Mouse (Mus musculus): ENCODE data around the gene Nelfcd. TPM values are rescaled to one million over a fixed set of nuclear protein-coding genes. Genes with fewer than 3 reads are reported as not detected.

Gene Nelfcd
- polyA plus RNA-seq, 1 experiment from 2014 or later, result 144 TPM

- ATAC-seq (ENCODE audit: insufficient read depth) (no peak), DNase-seq (no peak)
- WGBS, result 66% methylated on average over 7 of the region's 7 CpGs
- Histone ChIP-seq H3K4me1 (ENCODE audit: insufficient read depth) (no peaks in the 10 kb centered on the region), H3K27ac (ENCODE audit: low read depth) (no peak overlapping the region), H3K27me3 (ENCODE audit: insufficient read depth, low read length) (no peaks in the 10 kb centered on the region), H3K4me3 (ENCODE audit: low read depth, low read length) (no peak overlapping the region), H3K36me3 (ENCODE audit: insufficient read depth) (no peaks in the 10 kb centered on the region), H3K4me2 (no peak overlapping the region), H3K9ac (no peak overlapping the region), H3K9me3 (ENCODE audit: low read depth, low read length) (no peaks in the 10 kb centered on the region)
- TF ChIP-seq CTCF (IDR thresholded peaks at IDR 0.05; ENCODE audit: low read depth), result peak; percentile 19; the same call in 1 of the 2 replicates
These were observed 38.1 kb downstream of the Nelfcd start for GRCm38 (mm10) chr2:174453681-174454080.

GRCm38 (mm10) chr2:174459365-174459764, 43.8 kb downstream of the Nelfcd start:
- H3K4me1 ChIP-seq (ENCODE audit: insufficient read depth), result peaks cover 3% of the 10 kb centered on the region; the same call in 1 of the 2 replicates
- TF ChIP-seq CTCF (IDR thresholded peaks at IDR 0.05; ENCODE audit: low read depth), result no peak

GRCm38 (mm10) chr2:174463370-174463769, 47.8 kb downstream of the Nelfcd start:
- Histone ChIP-seq H3K9me3 (ENCODE audit: low read depth, low read length) (no peaks in the 10 kb centered on the region), H3K27me3 (ENCODE audit: insufficient read depth, low read length) (no peaks in the 10 kb centered on the region), H3K4me2 (peak overlapping the region; percentile 65), H3K4me1 (ENCODE audit: insufficient read depth) (peaks cover 3% of the 10 kb centered on the region; the same call in 1 of the 2 replicates), H3K9ac (peak overlapping the region; percentile 74), H3K36me3 (ENCODE audit: insufficient read depth) (peaks cover 64% of the 10 kb centered on the region), H3K27ac (ENCODE audit: low read depth) (peak overlapping the region; percentile 66; the same call in 1 of the 2 replicates), H3K4me3 (ENCODE audit: low read depth, low read length) (peak overlapping the region; percentile 70)
- no peak for DNase-seq
- TF ChIP-seq CTCF (IDR thresholded peaks at IDR 0.05; ENCODE audit: low read depth), result no peak
- peak; percentile 50 for ATAC-seq (ENCODE audit: insufficient read depth)
- WGBS, result 31% methylated on average over 10 of the region's 10 CpGs

More at GRCm38 (mm10) chr2:174459365-174459764, 43.8 kb downstream of the Nelfcd start:
- ATAC-seq (ENCODE audit: insufficient read depth), result no peak
- H3K4me2 ChIP-seq, result no peak overlapping the region
- peaks cover 33% of the 10 kb centered on the region for H3K36me3 ChIP-seq (ENCODE audit: insufficient read depth)
- DNase-seq, result no peak
- 49% methylated on average over 2 of the region's 2 CpGs for WGBS
- no peaks in the 10 kb centered on the region for H3K27me3 ChIP-seq (ENCODE audit: insufficient read depth, low read length)
- no peak overlapping the region for H3K27ac ChIP-seq (ENCODE audit: low read depth)
- H3K9me3 ChIP-seq (ENCODE audit: low read depth, low read length), result no peaks in the 10 kb centered on the region
- H3K9ac ChIP-seq, result no peak overlapping the region
- H3K4me3 ChIP-seq (ENCODE audit: low read depth, low read length), result no peak overlapping the region

GRCm38 (mm10) chr2:174463789-174464523, 48.4 kb downstream of the Nelfcd start, which contains the start of gene Atp5e:
TSS of gene Atp5e (minus strand) at chr2:174464105.
- Histone ChIP-seq H3K27ac (ENCODE audit: low read depth) (peak within 1 kb of the TSS; percentile 66; the same call in 1 of the 2 replicates), H3K36me3 (ENCODE audit: insufficient read depth) (peaks cover 70% of the 10 kb centered on the region), H3K9ac (peak within 1 kb of the TSS; percentile 74), H3K4me3 (ENCODE audit: low read depth, low read length) (peak within 1 kb of the TSS; percentile 70), H3K4me1 (ENCODE audit: insufficient read depth) (peaks cover 3% of the 10 kb centered on the region; the same call in 1 of the 2 replicates), H3K9me3 (ENCODE audit: low read depth, low read length) (no peaks in the 10 kb centered on the region), H3K27me3 (ENCODE audit: insufficient read depth, low read length) (no peaks in the 10 kb centered on the region), H3K4me2 (peak within 1 kb of the TSS; percentile 65)
- ATAC-seq (ENCODE audit: insufficient read depth) (peak; percentile 100), DNase-seq (peak; percentile 94)
- no peak for TF ChIP-seq CTCF (IDR thresholded peaks at IDR 0.05; ENCODE audit: low read depth)
- WGBS, result 1% methylated on average over 48 of the region's 48 CpGs

GRCm38 (mm10) chr2:174470333-174470732, 54.7 kb downstream of the Nelfcd start:
- WGBS, result 49% methylated on average over 4 of the region's 4 CpGs
- no peak overlapping the region for H3K9ac ChIP-seq
- no peaks in the 10 kb centered on the region for H3K9me3 ChIP-seq (ENCODE audit: low read depth, low read length)
- no peaks in the 10 kb centered on the region for H3K27me3 ChIP-seq (ENCODE audit: insufficient read depth, low read length)
- no peak overlapping the region for H3K27ac ChIP-seq (ENCODE audit: low read depth)
- no peak overlapping the region for H3K4me2 ChIP-seq
- no peak overlapping the region for H3K4me3 ChIP-seq (ENCODE audit: low read depth, low read length)
- no peaks in the 10 kb centered on the region for H3K4me1 ChIP-seq (ENCODE audit: insufficient read depth)
- no peak for TF ChIP-seq CTCF (IDR thresholded peaks at IDR 0.05; ENCODE audit: low read depth)
- ATAC-seq (ENCODE audit: insufficient read depth) (no peak), DNase-seq (no peak)
- peaks cover 42% of the 10 kb centered on the region for H3K36me3 ChIP-seq (ENCODE audit: insufficient read depth)

- Histone ChIP-seq H3K27ac (ENCODE audit: low read depth) (no peak overlapping the region), H3K27me3 (ENCODE audit: insufficient read depth, low read length) (no peaks in the 10 kb centered on the region), H3K36me3 (ENCODE audit: insufficient read depth) (peaks cover 37% of the 10 kb centered on the region), H3K9me3 (ENCODE audit: low read depth, low read length) (no peaks in the 10 kb centered on the region), H3K9ac (no peak overlapping the region), H3K4me2 (no peak overlapping the region), H3K4me3 (ENCODE audit: low read depth, low read length) (no peak overlapping the region), H3K4me1 (ENCODE audit: insufficient read depth) (no peaks in the 10 kb centered on the region)
- WGBS, result 90% methylated on average over 7 of the region's 7 CpGs
- ATAC-seq (ENCODE audit: insufficient read depth) (no peak), DNase-seq (no peak)
- no peak for TF ChIP-seq CTCF (IDR thresholded peaks at IDR 0.05; ENCODE audit: low read depth)
These were observed 55.3 kb downstream of the Nelfcd start for GRCm38 (mm10) chr2:174470786-174471405.

GRCm38 (mm10) chr2:174472407-174472806, 56.8 kb downstream of the Nelfcd start:
- TF ChIP-seq CTCF (IDR thresholded peaks at IDR 0.05; ENCODE audit: low read depth), result no peak
- H3K4me1 ChIP-seq (ENCODE audit: insufficient read depth), result no peaks in the 10 kb centered on the region
- H3K27me3 ChIP-seq (ENCODE audit: insufficient read depth, low read length), result no peaks in the 10 kb centered on the region
- H3K9me3 ChIP-seq (ENCODE audit: low read depth, low read length), result no peaks in the 10 kb centered on the region
- peak; percentile 29; the same call in 1 of the 2 replicates for ATAC-seq (ENCODE audit: insufficient read depth)
- H3K4me3 ChIP-seq (ENCODE audit: low read depth, low read length), result peak overlapping the region; percentile 84
- DNase-seq, result no peak
- WGBS, result 7% methylated on average over 30 of the region's 30 CpGs
- peak overlapping the region; percentile 78 for H3K9ac ChIP-seq
- peak overlapping the region; percentile 75 for H3K27ac ChIP-seq (ENCODE audit: low read depth)
- peak overlapping the region; percentile 83 for H3K4me2 ChIP-seq
- H3K36me3 ChIP-seq (ENCODE audit: insufficient read depth), result peaks cover 23% of the 10 kb centered on the region; the same call in 1 of the 2 replicates

Data from lung, embryonic 14.5 days (tissue).